16 mouse cellular contexts compared by ENCODE assay signal in genomic region chr16:50437788-50438187, GRCm38 (mm10).
"Had no signal": no experiment of that assay in that cellular context is flagged by ENCODE, and none has a peak within 500 bp of the region (broad histone marks: within the 10 kb centered on the region; RNA-seq: fewer than 3 reads in every experiment).

No protein-coding gene starts in this region.

- H3K36me3 ChIP-seq: kidney, embryonic 15.5 days; limb, embryonic 12.5 days; liver, embryonic 13.5 days; lung, embryonic 15.5 days; midbrain, embryonic 15.5 days; neural tube, embryonic 12.5 days had no signal

- H3K27me3 ChIP-seq: kidney, embryonic 15.5 days; limb, embryonic 12.5 days; liver, embryonic 13.5 days; lung, embryonic 15.5 days; midbrain, embryonic 15.5 days; neural tube, embryonic 12.5 days had no signal

- DNase-seq: kidney, adult 2 months; kidney, postnatal 14 days; liver; liver, embryonic 13.5 days; liver, postnatal 0 days; lung, postnatal 14 days; right cerebral cortex, postnatal 4 days; spleen, adult 18-20 months; thymus, adult 2 months; thymus, postnatal 36 days had no signal

- H3K4me1 ChIP-seq: kidney, embryonic 15.5 days; neural tube, embryonic 12.5 days had no signal

- ATAC-seq: liver, postnatal 0 days; midbrain, embryonic 15.5 days had no signal

- H3K4me3 ChIP-seq: kidney, embryonic 15.5 days; left cerebral cortex, adult 2 months; limb, embryonic 12.5 days; liver, embryonic 13.5 days; lung, embryonic 15.5 days; midbrain, embryonic 15.5 days; neural tube, embryonic 12.5 days had no signal

- H3K9me3 ChIP-seq: kidney, embryonic 15.5 days; limb, embryonic 12.5 days; liver, embryonic 13.5 days; lung, embryonic 15.5 days; midbrain, embryonic 15.5 days; neural tube, embryonic 12.5 days had no signal
